ENCODE assay signal across 8 mouse cellular contexts in genomic region chr10:111689587-111689986, GRCm38 (mm10).
A peak's percentile ranks its signal among the peaks of the same experiment; 100 is the strongest.
DNase-seq lines count a peak whose midpoint lies in the region; ATAC-seq lines count a peak whose summit lies in the region.

No protein-coding gene starts in this region.

- intact Hi-C loops in heart, postnatal 25 days (cut with DNase I): no loop called here

- no peak overlapping the region for H3K9ac ChIP-seq in lung, embryonic 15.5 days
- no peak overlapping the region for H3K9ac ChIP-seq in hindbrain, embryonic 11.5 days (ENCODE audit: low read depth, low read length)

- WGBS in lung, embryonic 15.5 days: 24% methylated on average over 10 of the region's 10 CpGs
- WGBS in hindbrain, embryonic 11.5 days: 72% methylated on average over 10 of the region's 10 CpGs

- peak; percentile 97 for ATAC-seq in lung, embryonic 15.5 days (ENCODE audit: borderline replicate concordance, extremely low read depth, low FRiP score, low TSS enrichment)
- ATAC-seq in hindbrain, embryonic 11.5 days (ENCODE audit: low FRiP score): no peak

- H3K4me1 ChIP-seq in lung, embryonic 15.5 days: peaks cover 35% of the 10 kb centered on the region
- H3K4me1 ChIP-seq in hindbrain, embryonic 11.5 days (replicated peaks; ENCODE audit: control insufficient read depth, insufficient read depth, low read length): no peaks in the 10 kb centered on the region

- no peaks in the 10 kb centered on the region for H3K27me3 ChIP-seq in lung, embryonic 15.5 days
- no peaks in the 10 kb centered on the region for H3K27me3 ChIP-seq in hindbrain, embryonic 11.5 days (ENCODE audit: control insufficient read depth, insufficient read depth, low read length)

- DNase-seq in urinary bladder, postnatal 10 days (ENCODE audit: low spot score): peak; percentile 29
- no peak for DNase-seq in urinary bladder, adult 2 months (ENCODE audit: low spot score)
- peak; percentile 76 for DNase-seq in heart, postnatal 25 days (ENCODE audit: low spot score)
- no peak for DNase-seq in spleen, postnatal 36 days (ENCODE audit: low spot score in 2 of 2)
- DNase-seq in cerebellum, postnatal 14 days: no peak
- DNase-seq in hindbrain, embryonic 11.5 days (ENCODE audit: low spot score): no peak
- no peak for DNase-seq in retina, embryonic 14.5 days (ENCODE audit: low spot score)

- H3K9me3 ChIP-seq in lung, embryonic 15.5 days: no peaks in the 10 kb centered on the region
- H3K9me3 ChIP-seq in hindbrain, embryonic 11.5 days (ENCODE audit: control insufficient read depth, low read length): no peaks in the 10 kb centered on the region

- H3K27ac ChIP-seq in lung, embryonic 15.5 days: peak overlapping the region; percentile 81
- no peak overlapping the region for H3K27ac ChIP-seq in hindbrain, embryonic 11.5 days (ENCODE audit: low read depth, low read length)

- no peak overlapping the region for H3K4me2 ChIP-seq in lung, embryonic 15.5 days
- no peak overlapping the region for H3K4me2 ChIP-seq in hindbrain, embryonic 11.5 days (replicated peaks; ENCODE audit: low read depth, low read length)

- H3K4me3 ChIP-seq in lung, embryonic 15.5 days: no peak overlapping the region
- no peak overlapping the region for H3K4me3 ChIP-seq in hindbrain, embryonic 11.5 days (ENCODE audit: low read depth, low read length)

- H3K36me3 ChIP-seq in lung, embryonic 15.5 days: no peaks in the 10 kb centered on the region
- no peaks in the 10 kb centered on the region for H3K36me3 ChIP-seq in hindbrain, embryonic 11.5 days (ENCODE audit: control insufficient read depth, insufficient read depth, low read length)

Comparison
In these comparisons a context has a peak if more than half of its experiments do, and no peak if none do; other contexts are left out.
1. DNase-seq: peak in urinary bladder, postnatal 10 days (single experiment) and heart, postnatal 25 days (single experiment); none in urinary bladder, adult 2 months (single experiment), spleen, postnatal 36 days (0 of 2), cerebellum, postnatal 14 days (0 of 2), hindbrain, embryonic 11.5 days (single experiment) and retina, embryonic 14.5 days (single experiment).